10 mouse cellular contexts compared by ENCODE assay signal in genomic region chr10:95643696-95644360, GRCm38 (mm10). TPM values are rescaled to one million over a fixed set of nuclear protein-coding genes. Genes with fewer than 3 reads are reported as not detected.
A peak's percentile ranks its signal among the peaks of the same experiment; 100 is the strongest.
DNase-seq lines count a peak whose midpoint lies in the region; ATAC-seq and TF ChIP-seq lines count a peak whose summit lies in the region.
"Had no signal": no experiment of that assay in that cellular context is flagged by ENCODE, and none has a peak within 500 bp of the region (broad histone marks: within the 10 kb centered on the region; RNA-seq: fewer than 3 reads in every experiment).

No protein-coding gene starts in this region.

- ATAC-seq in heart, embryonic 12.5 days (ENCODE audit: insufficient number of reproducible peaks, low FRiP score) = no peak
- ATAC-seq in kidney, postnatal 0 days (replicated peaks; ENCODE audit: low FRiP score, low read depth) = peak; percentile 71
- no peak for ATAC-seq in hindbrain, embryonic 13.5 days (ENCODE audit: low FRiP score)

- intact Hi-C loops in left cerebral cortex, postnatal 4 days (cut with DNase I) = no loop called here

- no peaks in the 10 kb centered on the region for H3K9me3 ChIP-seq in heart, embryonic 12.5 days (replicated peaks)
- no peaks in the 10 kb centered on the region for H3K9me3 ChIP-seq in kidney, postnatal 0 days (replicated peaks; ENCODE audit: low read length)
- H3K9me3 ChIP-seq in hindbrain, embryonic 13.5 days = no peaks in the 10 kb centered on the region

- no peaks in the 10 kb centered on the region for H3K36me3 ChIP-seq in heart, embryonic 12.5 days
- H3K36me3 ChIP-seq in kidney, postnatal 0 days (ENCODE audit: insufficient read depth, low read length) = no peaks in the 10 kb centered on the region
- no peaks in the 10 kb centered on the region for H3K36me3 ChIP-seq in hindbrain, embryonic 13.5 days

- no peak overlapping the region for H3K4me2 ChIP-seq in heart, embryonic 12.5 days
- no peak overlapping the region for H3K4me2 ChIP-seq in kidney, postnatal 0 days (ENCODE audit: low read length)
- H3K4me2 ChIP-seq in hindbrain, embryonic 13.5 days = no peak overlapping the region

- TF ChIP-seq CTCF in kidney, postnatal 0 days (IDR thresholded peaks at IDR 0.05; ENCODE audit: low read depth) = no peak

- peak; percentile 94 for DNase-seq in heart, adult 11 months
- peak; percentile 92 for DNase-seq in 3T3-L1 (ENCODE audit: low read depth, low spot score)
- peak; percentile 29 for DNase-seq in brain, adult 2 months (ENCODE audit: low read depth, low spot score)
- peak; percentile 19 for DNase-seq in kidney, postnatal 0 days (ENCODE audit: low spot score)
- DNase-seq in layer of hippocampus, adult 9-10 months (ENCODE audit: low spot score) = no peak
- DNase-seq in left cerebral cortex, postnatal 4 days = no peak
- DNase-seq: cerebellum, adult 18-20 months had no signal

- H3K4me1 ChIP-seq in heart, embryonic 12.5 days (replicated peaks) = peaks cover 9% of the 10 kb centered on the region
- H3K4me1 ChIP-seq in kidney, postnatal 0 days (replicated peaks; ENCODE audit: insufficient read depth, low read length) = no peaks in the 10 kb centered on the region
- H3K4me1 ChIP-seq in hindbrain, embryonic 13.5 days (replicated peaks) = no peaks in the 10 kb centered on the region

- WGBS in heart, embryonic 12.5 days = 51% methylated on average over 6 of the region's 6 CpGs
- WGBS in kidney, postnatal 0 days = 59% methylated on average over 6 of the region's 6 CpGs
- 86% methylated on average over 6 of the region's 6 CpGs for WGBS in hindbrain, embryonic 13.5 days

- no peak overlapping the region for H3K9ac ChIP-seq in heart, embryonic 12.5 days
- no peak overlapping the region for H3K9ac ChIP-seq in kidney, postnatal 0 days (ENCODE audit: low read depth, low read length)
- no peak overlapping the region for H3K9ac ChIP-seq in hindbrain, embryonic 13.5 days

- no peak overlapping the region for H3K4me3 ChIP-seq in heart, embryonic 12.5 days
- no peak overlapping the region for H3K4me3 ChIP-seq in kidney, postnatal 0 days (replicated peaks; ENCODE audit: low read depth, low read length)
- no peak overlapping the region for H3K4me3 ChIP-seq in hindbrain, embryonic 13.5 days

- H3K27me3 ChIP-seq in heart, embryonic 12.5 days (replicated peaks) = no peaks in the 10 kb centered on the region
- H3K27me3 ChIP-seq in kidney, postnatal 0 days (ENCODE audit: insufficient read depth, low read length) = no peaks in the 10 kb centered on the region
- no peaks in the 10 kb centered on the region for H3K27me3 ChIP-seq in hindbrain, embryonic 13.5 days

- no peak overlapping the region for H3K27ac ChIP-seq in heart, embryonic 12.5 days (ENCODE audit: poor library complexity, severe bottlenecking)
- H3K27ac ChIP-seq in kidney, postnatal 0 days = peak overlapping the region; percentile 48; the same call in 1 of the 2 replicates
- H3K27ac ChIP-seq in hindbrain, embryonic 13.5 days = no peak overlapping the region

RNA-seq across cellular contexts. Expression of gene Anapc15-ps, which starts 29.4 kb away (rescaled TPM):
- polyA plus RNA-seq in heart, embryonic 12.5 days (2016; fragmentation: Nextera tagmentation; extraction: Ambion mirVana) = not detected in 2 replicates
- polyA plus RNA-seq in kidney, postnatal 0 days (2015; fragmentation: Nextera tagmentation; extraction: Ambion mirVana) = not detected in 2 replicates
- total RNA-seq in left cerebral cortex, postnatal 4 days (2021) = not detected
- not detected in 2 replicates for polyA plus RNA-seq in hindbrain, embryonic 13.5 days (2015; fragmentation: Nextera tagmentation; extraction: Ambion mirVana)
- polyA plus RNA-seq: limb, embryonic 11.5 days had no signal

Comparison
In these comparisons a context has a peak if more than half of its experiments do, and no peak if none do; other contexts are left out.
1. DNase-seq: peak in heart, adult 11 months (single experiment), 3T3-L1 (single experiment), brain, adult 2 months (single experiment) and kidney, postnatal 0 days (single experiment); none in layer of hippocampus, adult 9-10 months (single experiment) and left cerebral cortex, postnatal 4 days (single experiment).